Mouse (Mus musculus) embryonic facial prominence, embryonic 12.5 days (tissue): ENCODE data around the gene Cep128. TPM values are rescaled to one million over a fixed set of nuclear protein-coding genes. Genes with fewer than 3 reads are reported as not detected.

ENCODE experiments used
- ATAC-seq: fragments of 200-750 bp; cut with Nextera tagmentation; 2 replicates; pipeline ENCODE4 v1.8.0; 2017; ENCODE audit not compliant: insufficient number of reproducible peaks, insufficient read depth, low FRiP score, low TSS enrichment
- H3K27ac ChIP-seq: fragments of 300-500 bp; sonication (generic); 2 replicates; pipeline ENCODE4 v1.5.1; 2016; ENCODE audit warnings: mild to moderate bottlenecking
- H3K27me3 ChIP-seq: fragments of 300-500 bp; sonication (generic); 2 replicates; pipeline ENCODE4 v1.6.1; 2016; ENCODE audit warnings: mild to moderate bottlenecking, moderate library complexity
- H3K36me3 ChIP-seq: fragments of 300-500 bp; sonication (generic); 2 replicates; pipeline ENCODE4 v1.6.1; 2016; ENCODE audit warnings: mild to moderate bottlenecking
- H3K4me1 ChIP-seq: fragments of 300-500 bp; sonication (generic); 2 replicates; pipeline ENCODE4 v1.6.1; 2016
- H3K4me2 ChIP-seq: fragments of 300-500 bp; sonication (generic); replicated peaks from 2 replicates; pipeline ENCODE4 v1.6.1; 2016; ENCODE audit warnings: mild to moderate bottlenecking, moderate library complexity
- H3K4me3 ChIP-seq: fragments of 300-500 bp; sonication (generic); 2 replicates; pipeline ENCODE4 v1.5.1; 2016; ENCODE audit warnings: mild to moderate bottlenecking
- H3K9ac ChIP-seq: fragments of 300-500 bp; sonication (generic); 2 replicates; pipeline ENCODE4 v1.6.1; 2016; ENCODE audit warnings: mild to moderate bottlenecking, moderate library complexity
- H3K9me3 ChIP-seq: fragments of 300-500 bp; sonication (generic); 2 replicates; pipeline ENCODE4 v1.6.1; 2016; ENCODE audit warnings: mild to moderate bottlenecking, moderate library complexity
- WGBS: fragments of 180-500 bp; shearing (Covaris S2); methylation state at CpG from one replicate; pipeline ENCODE4 v1.1.7; 2016; 5-methylcytosine and 5-hydroxymethylcytosine counted together
- polyA plus RNA-seq: library from polyadenylated mRNA; unstranded; fragments of >200 nt; fragmentation: Nextera tagmentation; extraction: Ambion mirVana; gene quantifications from 2 replicates; pipeline ENCODE4 v1.2.1, GENCODE M21; 2016

The Cep128 gene
- polyA plus RNA-seq, 1 experiment from 2014 or later: 9.3 TPM

GRCm38 (mm10) chr12:91305038-91305437 is 79.2 kb downstream of the Cep128 start:
- ATAC-seq: no peak
- 69% methylated on average over 5 of the region's 5 CpGs for WGBS
- H3K4me2 ChIP-seq: no peak overlapping the region
- no peaks in the 10 kb centered on the region for H3K36me3 ChIP-seq
- no peaks in the 10 kb centered on the region for H3K27me3 ChIP-seq
- H3K9ac ChIP-seq: no peak overlapping the region
- no peaks in the 10 kb centered on the region for H3K4me1 ChIP-seq
- no peak overlapping the region for H3K27ac ChIP-seq
- H3K4me3 ChIP-seq: no peak overlapping the region
- no peaks in the 10 kb centered on the region for H3K9me3 ChIP-seq

- peaks cover 9% of the 10 kb centered on the region; the same call in 1 of the 2 replicates for H3K36me3 ChIP-seq
- no peak for ATAC-seq
- 92% methylated on average over 6 of the region's 6 CpGs for WGBS
Observed at GRCm38 (mm10) chr12:91298700-91299099, 85.5 kb downstream of the Cep128 start.

GRCm38 (mm10) chr12:91295870-91296269 is 88.3 kb downstream of the Cep128 start:
- Histone ChIP-seq H3K27ac (no peak overlapping the region), H3K9me3 (0 out of 2 replicates have a peak, but pooled peaks cover 4% of the 10 kb centered on the region), H3K36me3 (peaks cover 9% of the 10 kb centered on the region; the same call in 1 of the 2 replicates), H3K4me2 (no peak overlapping the region), H3K27me3 (no peaks in the 10 kb centered on the region), H3K4me1 (no peaks in the 10 kb centered on the region), H3K9ac (no peak overlapping the region), H3K4me3 (no peak overlapping the region)
- 85% methylated on average over 7 of the region's 7 CpGs for WGBS
- ATAC-seq: no peak

More at GRCm38 (mm10) chr12:91298700-91299099, 85.5 kb downstream of the Cep128 start:
- no peak overlapping the region for H3K9ac ChIP-seq
- no peaks in the 10 kb centered on the region for H3K4me1 ChIP-seq
- no peak overlapping the region for H3K4me3 ChIP-seq
- no peaks in the 10 kb centered on the region for H3K27me3 ChIP-seq
- no peak overlapping the region for H3K4me2 ChIP-seq
- H3K9me3 ChIP-seq: 0 out of 2 replicates have a peak, but pooled peaks cover 4% of the 10 kb centered on the region
- H3K27ac ChIP-seq: no peak overlapping the region

GRCm38 (mm10) chr12:91295436-91295835 is 88.8 kb downstream of the Cep128 start:
- Histone ChIP-seq H3K9ac (no peak overlapping the region), H3K4me2 (no peak overlapping the region), H3K27ac (no peak overlapping the region), H3K4me1 (no peaks in the 10 kb centered on the region), H3K27me3 (no peaks in the 10 kb centered on the region), H3K9me3 (0 out of 2 replicates have a peak, but pooled peaks cover 4% of the 10 kb centered on the region), H3K36me3 (peaks cover 9% of the 10 kb centered on the region; the same call in 1 of the 2 replicates), H3K4me3 (no peak overlapping the region)
- no peak for ATAC-seq
- 90% methylated on average over 3 of the region's 3 CpGs for WGBS

GRCm38 (mm10) chr12:91273936-91274335 is 110.3 kb downstream of the Cep128 start:
- Histone ChIP-seq H3K27ac (no peak overlapping the region), H3K4me3 (no peak overlapping the region), H3K27me3 (no peaks in the 10 kb centered on the region), H3K9ac (no peak overlapping the region), H3K9me3 (no peaks in the 10 kb centered on the region), H3K4me2 (no peak overlapping the region), H3K4me1 (no peaks in the 10 kb centered on the region), H3K36me3 (no peaks in the 10 kb centered on the region)
- ATAC-seq: no peak
- WGBS: 81% methylated on average over 2 of the region's 2 CpGs

DNA sequence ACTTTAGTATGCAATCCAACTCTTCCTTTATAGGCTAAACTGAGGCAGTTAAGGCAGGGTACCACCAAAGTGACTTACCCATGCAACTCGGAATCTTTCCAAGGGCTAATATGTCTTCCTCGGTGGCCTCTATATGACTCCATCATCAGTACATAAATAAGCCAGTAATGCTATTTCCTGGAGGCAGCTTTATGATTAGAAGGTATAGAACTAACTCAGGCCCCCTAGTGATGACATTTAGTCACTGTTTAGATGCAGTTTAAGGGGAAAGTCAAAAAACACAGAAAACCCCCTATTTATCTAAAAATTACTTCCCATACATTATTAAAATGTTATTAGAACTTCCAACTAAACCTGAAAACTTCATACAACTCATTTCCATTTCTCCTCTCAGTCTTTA is 114.6 kb downstream of the Cep128 start:
- 90% methylated on average over 2 of the region's 2 CpGs for WGBS
- Histone ChIP-seq H3K27me3 (no peaks in the 10 kb centered on the region), H3K4me1 (no peaks in the 10 kb centered on the region), H3K4me2 (no peak overlapping the region), H3K36me3 (no peaks in the 10 kb centered on the region), H3K4me3 (no peak overlapping the region), H3K9me3 (no peaks in the 10 kb centered on the region), H3K27ac (no peak overlapping the region), H3K9ac (no peak overlapping the region)
- no peak for ATAC-seq

GRCm38 (mm10) chr12:91268974-91269373 is 115.2 kb downstream of the Cep128 start:
- no peak overlapping the region for H3K27ac ChIP-seq
- no peaks in the 10 kb centered on the region for H3K36me3 ChIP-seq
- H3K9me3 ChIP-seq: no peaks in the 10 kb centered on the region
- no peak overlapping the region for H3K4me3 ChIP-seq
- 70% methylated on average over 3 of the region's 3 CpGs for WGBS
- H3K9ac ChIP-seq: no peak overlapping the region
- H3K27me3 ChIP-seq: no peaks in the 10 kb centered on the region
- ATAC-seq: no peak
- no peak overlapping the region for H3K4me2 ChIP-seq
- no peaks in the 10 kb centered on the region for H3K4me1 ChIP-seq

DNA sequence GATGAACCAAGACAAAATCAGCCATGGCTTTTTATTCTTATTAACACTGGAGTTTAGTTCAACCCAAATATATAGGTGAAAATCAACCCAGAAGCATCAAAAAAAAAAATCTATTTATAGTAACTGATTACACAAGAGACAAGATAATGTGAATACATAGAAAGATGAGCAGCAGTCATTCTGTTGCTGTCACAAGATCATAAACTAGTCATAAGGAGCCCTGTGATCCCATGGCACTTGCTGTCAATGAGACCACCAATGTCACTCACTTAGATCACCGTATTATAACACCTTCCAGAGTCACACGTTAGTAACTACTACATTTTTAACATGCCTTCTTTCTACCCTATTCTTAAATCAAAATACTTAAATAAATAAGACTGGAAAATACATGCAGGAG is 118.2 kb downstream of the Cep128 start:
- ATAC-seq: no peak
- Histone ChIP-seq H3K9me3 (no peaks in the 10 kb centered on the region), H3K9ac (no peak overlapping the region), H3K4me3 (no peak overlapping the region), H3K4me2 (no peak overlapping the region), H3K27ac (no peak overlapping the region), H3K27me3 (no peaks in the 10 kb centered on the region), H3K36me3 (no peaks in the 10 kb centered on the region), H3K4me1 (no peaks in the 10 kb centered on the region)
- WGBS: 91% methylated on average over 2 of the region's 2 CpGs

DNA sequence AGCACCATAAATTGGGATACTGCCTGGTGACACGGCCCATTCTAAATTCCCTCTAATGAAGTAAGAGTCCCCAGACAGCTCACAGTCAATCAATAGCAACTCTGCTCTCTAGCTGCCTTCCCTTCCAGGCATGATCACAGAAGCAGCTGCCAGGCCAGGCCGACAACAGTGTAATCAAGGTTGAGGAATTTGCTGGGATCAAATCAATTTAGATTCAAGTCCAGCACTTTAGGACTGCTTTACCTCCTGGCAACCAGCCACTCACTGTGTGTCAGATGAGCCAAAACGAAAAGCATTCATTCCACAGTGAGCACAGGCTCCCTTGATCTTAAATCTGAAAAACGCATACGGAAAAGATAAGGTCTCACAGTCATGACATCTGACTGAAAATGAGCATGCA is 118.7 kb downstream of the Cep128 start:
- no peak overlapping the region for H3K4me3 ChIP-seq
- no peak overlapping the region for H3K9ac ChIP-seq
- no peaks in the 10 kb centered on the region for H3K9me3 ChIP-seq
- H3K27me3 ChIP-seq: no peaks in the 10 kb centered on the region
- H3K4me1 ChIP-seq: no peaks in the 10 kb centered on the region
- 60% methylated on average over 5 of the region's 5 CpGs for whole genome bisulfite sequencing
- no peak overlapping the region for H3K27ac ChIP-seq
- no peak; the same call in 1 of the 2 replicates for ATAC-seq
- no peaks in the 10 kb centered on the region for H3K36me3 ChIP-seq
- H3K4me2 ChIP-seq: no peak overlapping the region

GRCm38 (mm10) chr12:91264828-91265355 is 119.3 kb downstream of the Cep128 start:
- Histone ChIP-seq H3K4me1 (no peaks in the 10 kb centered on the region), H3K4me3 (no peak overlapping the region), H3K4me2 (no peak overlapping the region), H3K36me3 (no peaks in the 10 kb centered on the region), H3K9ac (no peak overlapping the region), H3K9me3 (no peaks in the 10 kb centered on the region), H3K27me3 (no peaks in the 10 kb centered on the region), H3K27ac (no peak overlapping the region)
- WGBS: 76% methylated on average over 3 of the region's 3 CpGs
- ATAC-seq: no peak

GRCm38 (mm10) chr12:91263705-91264104 is 120.5 kb downstream of the Cep128 start:
- no peak overlapping the region for H3K4me3 ChIP-seq
- no peaks in the 10 kb centered on the region for H3K9me3 ChIP-seq
- H3K27ac ChIP-seq: no peak overlapping the region
- 66% methylated on average over 3 of the region's 3 CpGs for WGBS
- H3K27me3 ChIP-seq: no peaks in the 10 kb centered on the region
- no peak for ATAC-seq
- H3K4me1 ChIP-seq: no peaks in the 10 kb centered on the region
- H3K36me3 ChIP-seq: no peaks in the 10 kb centered on the region
- no peak overlapping the region for H3K9ac ChIP-seq
- H3K4me2 ChIP-seq: no peak overlapping the region

GRCm38 (mm10) chr12:91262801-91263200 is 121.4 kb downstream of the Cep128 start:
- no peak for ATAC-seq
- 86% methylated on average over 3 of the region's 3 CpGs for WGBS
- Histone ChIP-seq H3K9ac (no peak overlapping the region), H3K4me2 (no peak overlapping the region), H3K36me3 (no peaks in the 10 kb centered on the region), H3K4me1 (no peaks in the 10 kb centered on the region), H3K27ac (no peak overlapping the region), H3K9me3 (no peaks in the 10 kb centered on the region), H3K4me3 (no peak overlapping the region), H3K27me3 (no peaks in the 10 kb centered on the region)
